Mouse (Mus musculus): Measurements from ENCODE around the gene Grm8.

The Grm8 gene

GRCm38 (mm10) chr6:27239968-27240367 lies 895.0 kb downstream of the Grm8 start:
- no peak for DNase-seq (ENCODE audit: low spot score)

All from left cerebral cortex, adult 11 months (tissue).